Mouse (Mus musculus): ENCODE measurements around the gene Acoxl.

DNA sequence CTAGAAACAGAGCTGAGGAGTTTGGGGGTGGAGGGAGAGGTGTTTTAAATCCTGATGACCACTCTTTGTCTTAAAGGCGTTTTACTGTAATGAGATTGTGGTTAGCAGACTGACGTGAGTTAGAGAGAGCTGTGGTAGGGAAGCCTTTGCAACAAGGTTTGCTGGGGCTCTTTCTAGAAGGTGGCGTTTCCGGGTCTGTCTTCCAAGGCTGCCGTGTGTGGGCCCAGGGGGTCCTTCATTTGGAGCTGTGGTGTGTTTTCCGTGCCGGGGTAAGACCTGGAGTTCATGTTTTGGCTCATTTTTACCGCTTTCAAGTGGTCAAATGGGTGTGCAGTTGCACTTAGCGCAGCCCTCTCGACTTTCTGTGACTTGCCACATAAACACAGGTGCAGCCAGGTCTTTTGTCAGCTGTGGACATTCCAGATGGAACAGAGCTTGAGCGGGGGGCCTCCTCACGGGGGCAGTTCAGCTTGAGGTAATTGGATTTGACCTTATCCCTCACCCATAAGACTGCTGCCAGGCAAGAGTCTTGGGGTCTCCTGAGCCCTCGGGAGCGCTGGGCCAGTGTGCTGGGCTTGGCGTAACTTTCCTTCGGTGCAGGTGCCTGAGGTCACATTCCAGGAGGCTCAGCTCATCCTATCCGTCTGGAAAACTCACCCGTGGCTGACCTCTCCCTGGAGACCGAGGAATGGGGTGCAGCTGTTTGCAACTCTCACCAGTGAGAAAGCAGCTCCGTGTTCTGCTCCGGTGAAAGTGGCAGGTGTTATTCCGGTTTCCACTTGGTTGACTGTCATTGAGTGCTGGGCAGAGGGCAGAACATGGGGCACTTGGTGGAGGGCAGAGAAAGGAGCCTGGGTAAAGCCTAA is 83.6 kb downstream of the Acoxl start:
- no peak for TF ChIP-seq CTCF (IDR thresholded peaks at IDR 0.05; ENCODE audit: low read depth, low read length)
- TF ChIP-seq POLR2AphosphoS5 (IDR thresholded peaks at IDR 0.05; ENCODE audit: insufficient replicate concordance, low read depth, low read length): no peak
